Mouse (Mus musculus): ENCODE measurements around the gene Zfp575.

- TF ChIP-seq POLR2A (IDR thresholded peaks at IDR 0.05; ENCODE audit: borderline replicate concordance, extremely low read depth, low read depth, low read length) (no peak), CTCF (IDR thresholded peaks at IDR 0.05; ENCODE audit: insufficient read depth, low read length) (no peak)
These were observed 39.9 kb downstream of the Zfp575 start for GRCm38 (mm10) chr7:24547534-24548036.

All from lung, adult 2 months (tissue).